Mouse (Mus musculus) embryonic facial prominence, embryonic 13.5 days (tissue): ENCODE results near the gene Dnajc9. TPM values are rescaled to one million over a fixed set of nuclear protein-coding genes. Genes with fewer than 3 reads are reported as not detected.
A peak's percentile ranks its signal among the peaks of the same experiment; 100 is the strongest.

Experiments used
- ATAC-seq: fragments of 200-750 bp; cut with Nextera tagmentation; 2 replicates; pipeline ENCODE4 v1.8.0; 2017; ENCODE audit warnings: low read depth; ENCODE audit not compliant: insufficient number of reproducible peaks, insufficient read depth, low FRiP score, low TSS enrichment
- H3K27ac ChIP-seq: fragments of 300-500 bp; sonication (generic); 2 replicates; pipeline ENCODE4 v1.5.1; 2015; ENCODE audit warnings: moderate library complexity, mild to moderate bottlenecking, inconsistent platforms
- H3K27me3 ChIP-seq: fragments of 300-500 bp; sonication (generic); 2 replicates; pipeline ENCODE4 v1.6.1; 2015; ENCODE audit warnings: mild to moderate bottlenecking, inconsistent platforms
- H3K36me3 ChIP-seq: fragments of 300-500 bp; sonication (generic); 2 replicates; pipeline ENCODE4 v1.6.1; 2015; ENCODE audit warnings: mild to moderate bottlenecking, inconsistent platforms
- H3K4me1 ChIP-seq: fragments of 300-500 bp; sonication (generic); 2 replicates; pipeline ENCODE4 v1.6.1; 2015; ENCODE audit warnings: inconsistent platforms
- H3K4me2 ChIP-seq: fragments of 300-500 bp; sonication (generic); 2 replicates; pipeline ENCODE4 v1.6.1; 2015; ENCODE audit warnings: moderate library complexity, mild to moderate bottlenecking, inconsistent platforms
- H3K4me3 ChIP-seq: fragments of 300-500 bp; sonication (generic); 2 replicates; pipeline ENCODE4 v1.5.1; 2015; ENCODE audit warnings: mild to moderate bottlenecking, inconsistent platforms
- H3K9ac ChIP-seq: fragments of 300-500 bp; sonication (generic); 2 replicates; pipeline ENCODE4 v1.6.1; 2015; ENCODE audit warnings: mild to moderate bottlenecking, inconsistent platforms
- H3K9me3 ChIP-seq: fragments of 300-500 bp; sonication (generic); 2 replicates; pipeline ENCODE4 v1.6.1; 2016; ENCODE audit warnings: inconsistent platforms
- WGBS: fragments of 180-500 bp; shearing (Covaris S2); methylation state at CpG from one replicate; pipeline ENCODE4 v1.1.7; 2015; ENCODE audit warnings: mixed read lengths; 5-methylcytosine and 5-hydroxymethylcytosine counted together
- polyA plus RNA-seq: library from polyadenylated mRNA; unstranded; fragments of >200 nt; fragmentation: Nextera tagmentation; extraction: Ambion mirVana; gene quantifications from 2 replicates; pipeline ENCODE4 v1.2.1, GENCODE M21; 2015

Dnajc9 gene
- polyA plus RNA-seq, 1 experiment from 2014 or later: 239 TPM

DNA sequence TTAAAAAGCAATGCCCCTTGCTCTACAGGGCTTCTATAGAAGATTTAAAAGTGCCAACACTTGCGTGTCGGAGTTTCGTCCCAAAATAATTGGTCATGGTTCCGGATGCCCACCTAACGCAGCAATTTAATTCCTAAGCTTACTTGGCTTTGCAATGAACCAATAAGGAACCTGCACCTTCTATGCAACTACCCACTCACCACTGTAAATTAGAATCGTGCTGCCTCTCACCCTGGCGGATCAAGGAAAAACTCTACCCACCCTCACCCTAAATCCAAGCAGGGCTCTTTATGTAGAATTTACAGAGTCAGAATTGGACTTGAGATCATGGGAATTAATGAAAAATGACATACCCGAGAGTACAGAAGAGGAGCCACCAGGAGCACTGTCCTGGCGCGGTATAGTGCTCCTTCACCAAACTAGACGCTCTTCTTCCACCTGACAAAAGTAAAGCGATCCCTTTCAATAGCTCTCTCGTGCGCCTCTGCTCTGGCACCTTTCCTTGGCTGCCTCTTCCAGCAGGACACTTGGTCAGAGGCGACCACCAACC is 41.2 kb downstream of the Dnajc9 start:
- Histone ChIP-seq H3K9ac (peak overlapping the region; percentile 97), H3K36me3 (peaks cover 38% of the 10 kb centered on the region), H3K4me2 (peak overlapping the region; percentile 70), H3K4me3 (peak overlapping the region; percentile 80), H3K9me3 (no peaks in the 10 kb centered on the region), H3K27ac (peak overlapping the region; percentile 91), H3K4me1 (peaks cover 8% of the 10 kb centered on the region; the same call in 1 of the 2 replicates), H3K27me3 (no peaks in the 10 kb centered on the region)
- no peak; the same call in 1 of the 2 replicates for ATAC-seq
- WGBS: 2% methylated on average over 15 of the region's 15 CpGs

DNA sequence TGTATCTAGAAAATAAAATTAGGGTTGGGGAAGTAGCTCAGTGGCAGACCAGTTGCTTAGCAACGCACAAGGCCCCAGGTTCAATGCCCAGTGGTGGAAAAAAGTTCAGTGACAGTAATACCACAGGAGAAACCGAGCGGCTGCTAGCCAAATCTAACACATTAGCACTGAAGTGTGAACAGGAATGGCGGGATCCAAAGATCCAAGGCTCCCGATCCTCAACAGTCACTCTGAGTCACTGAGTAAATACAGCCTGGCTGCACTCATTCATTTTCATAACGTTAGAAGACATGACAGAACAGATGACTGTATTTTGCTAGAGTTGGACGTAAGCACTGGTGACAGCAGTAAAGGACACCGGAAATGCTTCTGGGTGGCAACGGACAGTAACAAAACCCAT is 42.8 kb downstream of the Dnajc9 start:
- Histone ChIP-seq H3K36me3 (peaks cover 42% of the 10 kb centered on the region), H3K9ac (no peak overlapping the region), H3K27ac (no peak overlapping the region), H3K4me2 (no peak overlapping the region), H3K27me3 (no peaks in the 10 kb centered on the region), H3K4me3 (no peak overlapping the region), H3K9me3 (no peaks in the 10 kb centered on the region), H3K4me1 (peaks cover 8% of the 10 kb centered on the region; the same call in 1 of the 2 replicates)
- no peak for ATAC-seq
- 93% methylated on average over 9 of the region's 9 CpGs for whole genome bisulfite sequencing

DNA sequence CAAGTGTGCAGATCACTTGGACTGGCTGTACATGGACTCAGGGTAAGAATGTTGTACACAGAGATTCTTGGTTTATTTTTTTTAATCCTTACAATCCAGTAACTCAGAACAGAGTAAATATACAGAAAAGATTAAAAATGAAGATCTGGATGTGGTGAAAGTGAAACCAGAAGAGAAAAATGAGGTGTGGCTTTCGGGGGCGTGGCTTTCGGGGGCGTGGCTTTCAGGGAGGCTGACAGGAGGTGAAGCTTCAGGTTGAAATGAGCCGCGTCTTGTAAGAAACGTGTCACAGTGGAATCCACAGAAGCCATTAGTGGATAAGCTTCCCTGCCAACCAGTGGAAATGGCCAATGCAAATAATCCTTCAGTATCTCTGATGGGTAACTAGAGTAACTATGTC is 47.8 kb downstream of the Dnajc9 start:
- no peak overlapping the region for H3K4me3 ChIP-seq
- no peak overlapping the region for H3K27ac ChIP-seq
- ATAC-seq: no peak
- peaks cover 71% of the 10 kb centered on the region for H3K36me3 ChIP-seq
- WGBS: 79% methylated on average over 7 of the region's 7 CpGs
- no peak overlapping the region for H3K4me2 ChIP-seq
- no peaks in the 10 kb centered on the region for H3K27me3 ChIP-seq
- no peak overlapping the region for H3K9ac ChIP-seq
- no peaks in the 10 kb centered on the region for H3K4me1 ChIP-seq
- no peaks in the 10 kb centered on the region for H3K9me3 ChIP-seq

DNA sequence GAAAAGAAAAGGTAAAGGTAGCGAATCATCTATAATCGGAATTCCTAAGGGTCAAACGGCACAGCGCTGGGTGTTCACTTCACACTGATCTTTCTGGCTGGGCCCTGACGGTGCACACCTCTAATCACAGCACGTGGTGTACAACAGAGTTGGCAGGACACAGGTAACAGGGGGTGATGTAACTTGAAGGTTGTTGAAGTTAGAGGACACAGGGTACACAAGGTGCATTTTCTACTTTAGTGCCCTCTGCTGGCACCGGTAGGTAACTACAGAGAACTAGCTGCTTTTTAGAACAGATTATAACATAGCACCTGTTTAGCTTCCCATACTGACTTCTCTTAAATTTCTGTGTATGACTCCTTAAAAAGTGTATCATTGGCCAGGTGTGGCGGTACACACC is 48.6 kb downstream of the Dnajc9 start:
- H3K36me3 ChIP-seq: peaks cover 71% of the 10 kb centered on the region
- no peak overlapping the region for H3K4me3 ChIP-seq
- H3K27ac ChIP-seq: no peak overlapping the region
- H3K4me1 ChIP-seq: no peaks in the 10 kb centered on the region
- no peak overlapping the region for H3K4me2 ChIP-seq
- no peak overlapping the region for H3K9ac ChIP-seq
- no peak for ATAC-seq
- no peaks in the 10 kb centered on the region for H3K27me3 ChIP-seq
- no peaks in the 10 kb centered on the region for H3K9me3 ChIP-seq
- WGBS: 82% methylated on average over 8 of the region's 8 CpGs

DNA sequence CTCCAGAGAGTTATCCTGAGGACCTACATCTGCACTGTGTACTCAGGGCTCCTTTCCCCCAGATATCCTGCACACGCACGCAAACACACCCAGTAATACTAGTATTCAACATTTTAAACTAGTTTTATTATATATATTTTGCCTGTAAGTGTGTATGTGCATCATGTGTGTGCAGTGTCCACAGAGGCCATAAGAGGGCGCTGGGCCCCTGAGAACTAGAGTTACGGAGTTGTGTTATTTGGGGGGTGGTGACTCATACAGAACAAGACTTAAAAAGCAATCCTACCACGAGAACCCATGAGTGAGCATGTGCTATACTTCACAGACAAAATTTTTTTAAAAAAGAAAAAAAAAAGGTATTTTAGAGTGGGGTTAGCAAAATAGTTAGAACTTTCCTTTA is 49.3 kb downstream of the Dnajc9 start:
- ATAC-seq: no peak
- Histone ChIP-seq H3K27ac (no peak overlapping the region), H3K27me3 (no peaks in the 10 kb centered on the region), H3K36me3 (peaks cover 72% of the 10 kb centered on the region), H3K4me1 (no peaks in the 10 kb centered on the region), H3K4me3 (no peak overlapping the region), H3K9ac (no peak overlapping the region), H3K4me2 (no peak overlapping the region), H3K9me3 (no peaks in the 10 kb centered on the region)
- 95% methylated on average over 5 of the region's 5 CpGs for WGBS

Other genes starting within 250 kb of the Dnajc9 start
- gene Kcnk5, start 207.1 kb downstream of the Dnajc9 start, polyA plus RNA-seq: 4.9 and 5.0 TPM in 2 replicates
- gene Kcnk16, start 119.7 kb downstream of the Dnajc9 start, polyA plus RNA-seq: not detected in 2 replicates
- 21.4 and 21.5 TPM in 2 replicates for gene Nudt13, start 94.2 kb downstream of the Dnajc9 start, polyA plus RNA-seq
- gene Ecd, start 40.8 kb downstream of the Dnajc9 start, polyA plus RNA-seq: 56.3 and 57.5 TPM in 2 replicates
- gene Fam149b, start 40.7 kb downstream of the Dnajc9 start, polyA plus RNA-seq: 40.8 and 42.0 TPM in 2 replicates
- gene Mrps16, start 4.7 kb upstream of the Dnajc9 start, polyA plus RNA-seq: 87.1 and 94.8 TPM in 2 replicates
- 0.34 and 0.59 TPM in 2 replicates for gene Cfap70, start 63.3 kb upstream of the Dnajc9 start, polyA plus RNA-seq
- 39.5 and 42.0 TPM in 2 replicates for gene Anxa7, start 91.2 kb upstream of the Dnajc9 start, polyA plus RNA-seq
- gene Mss51, start 108.0 kb upstream of the Dnajc9 start, polyA plus RNA-seq: 1.6 and 1.7 TPM in 2 replicates
- 54.3 and 59.4 TPM in 2 replicates for gene Ppp3cb, start 157.7 kb upstream of the Dnajc9 start, polyA plus RNA-seq